Mouse (Mus musculus) myocyte (in vitro differentiated cells): ENCODE data around the gene Ltv1. TPM values are rescaled to one million over a fixed set of nuclear protein-coding genes. Genes with fewer than 3 reads are reported as not detected.

Experiments
- H3K27me3 ChIP-seq: one replicate; pipeline ENCODE4 v1.6.1; 2011; ENCODE audit not compliant: control insufficient read depth, insufficient read depth, insufficient read length
- H3K36me3 ChIP-seq: one replicate; pipeline ENCODE4 v1.6.1; 2011; ENCODE audit not compliant: control insufficient read depth, insufficient read depth
- H3K4me2 ChIP-seq: one replicate; pipeline ENCODE4 v1.6.1; 2011; ENCODE audit warnings: low read depth, control low read depth
- H3K4me3 ChIP-seq: one replicate; pipeline ENCODE4 v1.5.1; 2011; ENCODE audit warnings: mild to moderate bottlenecking, control low read depth, moderate library complexity
- H3K79me2 ChIP-seq: one replicate; pipeline ENCODE4 v1.6.1; 2011; ENCODE audit not compliant: control insufficient read depth, insufficient read depth
- H3ac ChIP-seq: one replicate; pipeline ENCODE4 v1.6.1; 2011; ENCODE audit not compliant: control insufficient read depth, insufficient read length
- CEBPB ChIP-seq: IDR thresholded peaks from 2 replicates; pipeline ENCODE4 v1.6.1; 2011; ENCODE audit warnings: mild to moderate bottlenecking, moderate library complexity; ENCODE audit not compliant: poor library complexity, insufficient read depth, severe bottlenecking
- E2F4 ChIP-seq: IDR thresholded peaks from one replicate; pipeline ENCODE4 v1.6.1; 2011; ENCODE audit warnings: mild to moderate bottlenecking, control low read depth, moderate library complexity; ENCODE audit not compliant: insufficient read depth
- MAX ChIP-seq: IDR thresholded peaks from one replicate; pipeline ENCODE4 v1.6.1; 2011; ENCODE audit warnings: low read depth, mild to moderate bottlenecking, control low read depth
- MYOD1 ChIP-seq, 3 experiments: IDR thresholded peaks; one replicate each; pipeline ENCODE4 v1.6.1; 2011; ENCODE audit warnings: control low read depth in 2 of 3, low read depth in 2 of 3, mild to moderate bottlenecking in 2 of 3, moderate library complexity in 1 of 3; ENCODE audit not compliant: insufficient read length in 2 of 3, control insufficient read depth in 1 of 3
- MYOG ChIP-seq, 3 experiments: IDR thresholded peaks; one replicate each; pipeline ENCODE4 v1.6.1; 2011; ENCODE audit warnings: control low read depth in 2 of 3, low read depth in 2 of 3, mild to moderate bottlenecking in 2 of 3; ENCODE audit not compliant: insufficient read length in 2 of 3, control insufficient read depth in 1 of 3, insufficient read depth in 1 of 3
- POLR2A ChIP-seq: IDR thresholded peaks from one replicate; pipeline ENCODE4 v1.6.1; 2011; ENCODE audit warnings: low read depth, mild to moderate bottlenecking, control low read depth, moderate library complexity; ENCODE audit not compliant: insufficient read length
- POLR2AphosphoS2 ChIP-seq: IDR thresholded peaks from one replicate; pipeline ENCODE4 v1.6.1; 2011; ENCODE audit warnings: low read depth, control low read depth; ENCODE audit not compliant: insufficient read length
- REST ChIP-seq: IDR thresholded peaks from one replicate; pipeline ENCODE4 v1.6.1; 2011; ENCODE audit warnings: mild to moderate bottlenecking, control low read depth, moderate library complexity; ENCODE audit not compliant: insufficient read depth, insufficient read length
- SRF ChIP-seq: IDR thresholded peaks from one replicate; pipeline ENCODE4 v1.6.1; 2011; ENCODE audit warnings: low read depth; ENCODE audit not compliant: control insufficient read depth, insufficient read length
- TCF12 ChIP-seq: IDR thresholded peaks from one replicate; pipeline ENCODE4 v1.6.1; 2011; ENCODE audit warnings: mild to moderate bottlenecking, control low read depth; ENCODE audit not compliant: poor library complexity, insufficient read depth, severe bottlenecking
- TCF3 ChIP-seq: IDR thresholded peaks from one replicate; pipeline ENCODE4 v1.6.1; 2011; ENCODE audit warnings: low read depth, control low read depth; ENCODE audit not compliant: insufficient read length
- USF1 ChIP-seq: IDR thresholded peaks from one replicate; pipeline ENCODE4 v1.6.1; 2011; ENCODE audit warnings: low read depth, mild to moderate bottlenecking, control low read depth, moderate library complexity
- polyA plus RNA-seq: library from polyadenylated mRNA; unstranded; fragments of >200 nt; fragmentation: generic; extraction: Trizol; gene quantifications from one replicate; pipeline ENCODE4 v1.2.1, GENCODE M21; 2012; ENCODE audit warnings: missing spikeins

The Ltv1 gene
- polyA plus RNA-seq, 1 experiment: 22.0 TPM

GRCm38 (mm10) chr10:13222135-13222534, 29.2 kb upstream of the Ltv1 start:
- Histone ChIP-seq H3K27me3 (no peaks in the 10 kb centered on the region), H3ac (no peak overlapping the region), H3K4me2 (no peak overlapping the region), H3K4me3 (no peak overlapping the region), H3K79me2 (no peaks in the 10 kb centered on the region), H3K36me3 (no peaks in the 10 kb centered on the region)
- TF ChIP-seq USF1 (no peak), TCF12 (no peak), TCF3 (no peak), CEBPB (no peak), MAX (no peak), POLR2AphosphoS2 (no peak), REST (no peak), E2F4 (no peak), POLR2A (no peak), MYOD1 (IDR thresholded peaks at IDR 0.05; ENCODE audit: control insufficient read depth in 1 of 3, insufficient read length in 2 of 3, low read depth in 2 of 3) (no peak), MYOG (IDR thresholded peaks at IDR 0.05; ENCODE audit: control insufficient read depth in 1 of 3, insufficient read depth in 1 of 3, insufficient read length in 2 of 3, low read depth in 2 of 3) (no peak), SRF (no peak)

GRCm38 (mm10) chr10:13220061-13220460, 27.1 kb upstream of the Ltv1 start:
- Histone ChIP-seq H3K36me3 (no peaks in the 10 kb centered on the region), H3ac (no peak overlapping the region), H3K4me3 (no peak overlapping the region), H3K27me3 (peaks cover 5% of the 10 kb centered on the region), H3K79me2 (no peaks in the 10 kb centered on the region), H3K4me2 (no peak overlapping the region)
- TF ChIP-seq SRF: no peak
- no peak for TF ChIP-seq CEBPB
- TF ChIP-seq POLR2A: no peak
- TF ChIP-seq MYOG (IDR thresholded peaks at IDR 0.05; ENCODE audit: control insufficient read depth in 1 of 3, insufficient read depth in 1 of 3, insufficient read length in 2 of 3, low read depth in 2 of 3): no peak
- TF ChIP-seq MAX: no peak

GRCm38 (mm10) chr10:13213956-13214355, 21.0 kb upstream of the Ltv1 start:
- Histone ChIP-seq H3K4me3 (no peak overlapping the region), H3K27me3 (peaks cover 30% of the 10 kb centered on the region), H3K36me3 (no peaks in the 10 kb centered on the region), H3ac (no peak overlapping the region), H3K4me2 (no peak overlapping the region), H3K79me2 (no peaks in the 10 kb centered on the region)
- no peak for TF ChIP-seq E2F4
- no peak for TF ChIP-seq MYOD1 (IDR thresholded peaks at IDR 0.05; ENCODE audit: control insufficient read depth in 1 of 3, insufficient read length in 2 of 3, low read depth in 2 of 3)
- no peak for TF ChIP-seq MYOG (IDR thresholded peaks at IDR 0.05; ENCODE audit: control insufficient read depth in 1 of 3, insufficient read depth in 1 of 3, insufficient read length in 2 of 3, low read depth in 2 of 3)
- no peak for TF ChIP-seq REST
- no peak for TF ChIP-seq SRF
- no peak for TF ChIP-seq TCF3
- TF ChIP-seq POLR2AphosphoS2: no peak
- no peak for TF ChIP-seq MAX
- no peak for TF ChIP-seq USF1
- no peak for TF ChIP-seq POLR2A
- TF ChIP-seq TCF12: no peak
- TF ChIP-seq CEBPB: no peak

GRCm38 (mm10) chr10:13212829-13213228, 19.9 kb upstream of the Ltv1 start:
- H3K4me2 ChIP-seq: no peak overlapping the region
- no peak for TF ChIP-seq USF1
- TF ChIP-seq MAX: no peak
- no peak for TF ChIP-seq TCF12
- TF ChIP-seq POLR2AphosphoS2: no peak
- no peak for TF ChIP-seq SRF
- TF ChIP-seq TCF3: no peak
- no peak for TF ChIP-seq POLR2A
- no peak for TF ChIP-seq REST
- TF ChIP-seq CEBPB: no peak
- TF ChIP-seq E2F4: no peak
- no peak for TF ChIP-seq MYOD1 (IDR thresholded peaks at IDR 0.05; ENCODE audit: control insufficient read depth in 1 of 3, insufficient read length in 2 of 3, low read depth in 2 of 3)
- TF ChIP-seq MYOG (IDR thresholded peaks at IDR 0.05; ENCODE audit: control insufficient read depth in 1 of 3, insufficient read depth in 1 of 3, insufficient read length in 2 of 3, low read depth in 2 of 3): no peak
- H3K27me3 ChIP-seq: peaks cover 31% of the 10 kb centered on the region
- no peaks in the 10 kb centered on the region for H3K36me3 ChIP-seq
- H3ac ChIP-seq: no peak overlapping the region
- H3K79me2 ChIP-seq: no peaks in the 10 kb centered on the region
- no peak overlapping the region for H3K4me3 ChIP-seq

- Histone ChIP-seq H3K79me2 (no peaks in the 10 kb centered on the region), H3K27me3 (peaks cover 31% of the 10 kb centered on the region), H3K4me2 (no peak overlapping the region), H3ac (no peak overlapping the region), H3K36me3 (no peaks in the 10 kb centered on the region), H3K4me3 (no peak overlapping the region)
- TF ChIP-seq SRF: no peak
- no peak for TF ChIP-seq MAX
- TF ChIP-seq TCF3: no peak
- no peak for TF ChIP-seq MYOD1 (IDR thresholded peaks at IDR 0.05; ENCODE audit: control insufficient read depth in 1 of 3, insufficient read length in 2 of 3, low read depth in 2 of 3)
- no peak for TF ChIP-seq USF1
- TF ChIP-seq POLR2AphosphoS2: no peak
- TF ChIP-seq MYOG (IDR thresholded peaks at IDR 0.05; ENCODE audit: control insufficient read depth in 1 of 3, insufficient read depth in 1 of 3, insufficient read length in 2 of 3, low read depth in 2 of 3): no peak
- TF ChIP-seq REST: no peak
- no peak for TF ChIP-seq CEBPB
- TF ChIP-seq TCF12: no peak
- TF ChIP-seq POLR2A: no peak
- TF ChIP-seq E2F4: no peak
Measured at GRCm38 (mm10) chr10:13212326-13212725, 19.4 kb upstream of the Ltv1 start.
